Mouse (Mus musculus) midbrain, embryonic 15.5 days (tissue): ENCODE measurements at regions not wholly inside any gene's neighbourhood (a gene's known extent, or its start where the extent isn't known, plus 50 kb on each side); places are given as distances from the start of the nearest gene placed in this dataset.

ENCODE experiments used
- ATAC-seq: fragments of 200-750 bp; cut with Nextera tagmentation; replicated peaks from 2 replicates; pipeline ENCODE4 v1.8.0; 2017; ENCODE audit warnings: moderate TSS enrichment
- H3K27ac ChIP-seq: fragments of 300-500 bp; sonication (generic); 2 replicates; pipeline ENCODE4 v1.5.1; 2015; ENCODE audit warnings: mild to moderate bottlenecking, inconsistent platforms
- H3K27me3 ChIP-seq: fragments of 300-500 bp; sonication (generic); replicated peaks from 2 replicates; pipeline ENCODE4 v1.6.1; 2015; ENCODE audit warnings: inconsistent platforms
- H3K36me3 ChIP-seq: fragments of 300-500 bp; sonication (generic); replicated peaks from 2 replicates; pipeline ENCODE4 v1.6.1; 2015; ENCODE audit warnings: inconsistent platforms
- H3K4me1 ChIP-seq: fragments of 300-500 bp; sonication (generic); 2 replicates; pipeline ENCODE4 v1.6.1; 2015; ENCODE audit warnings: inconsistent platforms
- H3K4me2 ChIP-seq: fragments of 300-500 bp; sonication (generic); 2 replicates; pipeline ENCODE4 v1.6.1; 2015; ENCODE audit warnings: inconsistent platforms, mild to moderate bottlenecking, moderate library complexity
- H3K4me3 ChIP-seq: fragments of 300-500 bp; sonication (generic); 2 replicates; pipeline ENCODE4 v1.5.1; 2015; ENCODE audit warnings: mild to moderate bottlenecking, inconsistent platforms
- H3K9ac ChIP-seq: fragments of 300-500 bp; sonication (generic); 2 replicates; pipeline ENCODE4 v1.6.1; 2015; ENCODE audit warnings: mild to moderate bottlenecking, inconsistent platforms
- H3K9me3 ChIP-seq: fragments of 300-500 bp; sonication (generic); 2 replicates; pipeline ENCODE4 v1.6.1; 2016; ENCODE audit warnings: inconsistent platforms
- WGBS: fragments of 180-500 bp; shearing (Covaris S2); methylation state at CpG from one replicate; pipeline ENCODE4 v1.1.7; 2015; ENCODE audit warnings: mixed read lengths; 5-methylcytosine and 5-hydroxymethylcytosine counted together

DNA sequence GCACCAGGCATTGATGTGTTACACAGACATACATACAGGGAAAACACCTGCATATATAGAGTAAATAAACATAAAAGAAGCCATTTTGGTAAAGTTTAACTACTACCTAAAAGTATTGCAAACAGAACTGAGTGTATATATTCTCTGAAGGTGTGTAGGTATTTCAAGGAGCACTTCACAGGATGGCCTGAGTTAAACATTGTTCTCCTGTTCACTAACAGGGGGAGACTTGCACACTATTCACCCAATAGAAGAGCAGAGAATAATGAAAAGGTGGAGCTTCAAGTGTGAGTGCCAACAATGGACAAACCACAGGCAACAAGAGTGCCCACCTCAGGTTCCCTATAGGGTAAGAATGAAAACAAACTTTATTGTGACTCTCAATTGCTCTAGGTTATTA is 347.7 kb downstream of the Oca2 start:
- no peak for ATAC-seq
- no peak overlapping the region for H3K27ac ChIP-seq
- H3K27me3 ChIP-seq: no peaks in the 10 kb centered on the region
- no peak overlapping the region for H3K4me2 ChIP-seq
- no peaks in the 10 kb centered on the region for H3K36me3 ChIP-seq
- H3K4me1 ChIP-seq: peaks cover 15% of the 10 kb centered on the region
- no peak overlapping the region for H3K4me3 ChIP-seq
- H3K9me3 ChIP-seq: no peaks in the 10 kb centered on the region
- no peak overlapping the region for H3K9ac ChIP-seq

DNA sequence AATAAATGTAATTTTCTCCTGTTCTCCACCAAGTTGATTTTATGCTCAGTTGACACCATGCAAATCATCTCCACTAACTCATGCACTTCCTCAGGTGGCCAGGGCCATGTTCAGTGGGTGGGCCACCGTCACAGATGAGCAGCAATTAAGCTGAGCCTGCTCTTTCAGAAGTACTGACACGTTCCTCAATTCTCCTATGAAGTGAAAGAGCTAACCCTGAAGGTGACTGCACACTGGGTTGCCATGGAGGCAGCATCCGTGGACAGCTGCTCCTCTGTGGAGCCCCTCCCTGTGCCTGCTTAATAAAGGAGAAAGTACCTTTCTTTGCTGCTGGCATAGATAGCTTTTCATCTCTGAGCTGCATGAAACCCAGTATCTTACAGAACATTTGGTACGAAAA is 351.3 kb downstream of the Oca2 start:
- Histone ChIP-seq H3K9ac (no peak overlapping the region), H3K9me3 (no peaks in the 10 kb centered on the region), H3K27me3 (no peaks in the 10 kb centered on the region), H3K4me3 (no peak overlapping the region), H3K36me3 (no peaks in the 10 kb centered on the region), H3K4me2 (no peak overlapping the region), H3K27ac (peak overlapping the region; percentile 76), H3K4me1 (peaks cover 15% of the 10 kb centered on the region)
- peak; percentile 96 for ATAC-seq
- 16% methylated on average over 4 of the region's 4 CpGs for WGBS

DNA sequence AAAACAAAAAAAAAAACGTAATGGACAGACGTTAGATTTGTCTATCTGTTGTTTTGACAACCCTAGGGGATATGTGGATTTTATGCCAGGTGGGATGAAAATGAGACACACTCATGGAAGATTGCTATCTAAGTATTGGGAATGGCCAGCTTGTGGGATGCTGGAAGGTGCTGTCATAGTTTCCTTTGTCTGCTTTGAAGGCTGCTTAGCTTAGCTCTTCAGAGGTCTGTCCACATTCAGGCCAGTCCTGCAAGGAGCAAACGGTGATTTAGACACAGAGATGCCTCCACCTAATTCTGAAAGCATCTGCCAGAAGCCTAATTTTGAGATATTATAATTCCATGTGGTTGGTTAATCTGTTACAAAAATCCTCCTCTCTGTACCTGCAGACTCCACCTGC is 351.8 kb downstream of the Oca2 start:
- WGBS: 36% methylated on average over 3 of the region's 3 CpGs
- Histone ChIP-seq H3K4me1 (peaks cover 15% of the 10 kb centered on the region), H3K36me3 (no peaks in the 10 kb centered on the region), H3K4me3 (no peak overlapping the region), H3K27ac (peak overlapping the region; percentile 76), H3K9ac (no peak overlapping the region), H3K27me3 (no peaks in the 10 kb centered on the region), H3K9me3 (no peaks in the 10 kb centered on the region), H3K4me2 (no peak overlapping the region)
- peak; percentile 72 for ATAC-seq

DNA sequence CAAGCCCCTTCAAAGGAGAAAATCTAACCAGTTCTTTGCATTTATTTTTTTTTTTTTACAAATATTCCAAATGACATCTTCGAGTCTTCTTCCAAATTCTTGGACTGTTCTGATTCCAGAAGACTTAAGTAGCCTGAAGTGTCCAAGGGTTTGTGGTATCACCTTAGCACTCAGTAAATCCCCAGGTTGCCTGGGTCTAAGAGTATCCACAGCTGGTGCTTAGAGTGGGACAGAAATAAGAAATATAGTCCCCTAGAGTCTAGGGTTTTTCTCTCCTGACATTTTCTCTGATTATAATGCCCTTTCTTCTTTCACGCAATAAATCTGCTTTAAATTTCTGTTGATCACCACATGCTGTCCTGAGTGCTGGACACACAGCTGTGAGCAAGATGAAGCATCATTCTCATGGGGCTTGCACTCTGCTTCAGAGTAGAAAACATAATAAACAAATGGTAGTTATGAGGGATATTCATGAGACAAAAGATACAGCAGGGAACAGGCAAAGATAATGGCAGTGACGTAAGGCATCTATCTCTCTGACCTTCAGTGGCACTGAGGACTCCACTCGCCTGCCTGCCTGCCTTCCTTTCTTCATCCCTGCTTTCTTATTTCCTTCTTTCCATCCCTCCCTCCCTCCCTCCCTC is 358.5 kb downstream of the Oca2 start:
- Histone ChIP-seq H3K4me3 (no peak overlapping the region), H3K27ac (no peak overlapping the region), H3K27me3 (no peaks in the 10 kb centered on the region), H3K4me2 (no peak overlapping the region), H3K4me1 (0 out of 2 replicates have a peak, but pooled peaks cover 3% of the 10 kb centered on the region), H3K9ac (no peak overlapping the region), H3K9me3 (no peaks in the 10 kb centered on the region), H3K36me3 (no peaks in the 10 kb centered on the region)
- WGBS: 63% methylated on average over 4 of the region's 4 CpGs
- no peak for ATAC-seq
